Mouse (Mus musculus) myocyte (in vitro differentiated cells): Measurements from ENCODE around the gene Nt5c2. TPM values are rescaled to one million over a fixed set of nuclear protein-coding genes. Genes with fewer than 3 reads are reported as not detected.

ENCODE experiments used
- H3K27me3 ChIP-seq: one replicate; pipeline ENCODE4 v1.6.1; 2011; ENCODE audit not compliant: control insufficient read depth, insufficient read depth, insufficient read length
- H3K36me3 ChIP-seq: one replicate; pipeline ENCODE4 v1.6.1; 2011; ENCODE audit not compliant: control insufficient read depth, insufficient read depth
- H3K4me2 ChIP-seq: one replicate; pipeline ENCODE4 v1.6.1; 2011; ENCODE audit warnings: low read depth, control low read depth
- H3K4me3 ChIP-seq: one replicate; pipeline ENCODE4 v1.5.1; 2011; ENCODE audit warnings: mild to moderate bottlenecking, control low read depth, moderate library complexity
- H3K79me2 ChIP-seq: one replicate; pipeline ENCODE4 v1.6.1; 2011; ENCODE audit not compliant: control insufficient read depth, insufficient read depth
- H3ac ChIP-seq: one replicate; pipeline ENCODE4 v1.6.1; 2011; ENCODE audit not compliant: control insufficient read depth, insufficient read length
- CEBPB ChIP-seq: IDR thresholded peaks from 2 replicates; pipeline ENCODE4 v1.6.1; 2011; ENCODE audit warnings: mild to moderate bottlenecking, moderate library complexity; ENCODE audit not compliant: poor library complexity, insufficient read depth, severe bottlenecking
- E2F4 ChIP-seq: IDR thresholded peaks from one replicate; pipeline ENCODE4 v1.6.1; 2011; ENCODE audit warnings: mild to moderate bottlenecking, control low read depth, moderate library complexity; ENCODE audit not compliant: insufficient read depth
- MAX ChIP-seq: IDR thresholded peaks from one replicate; pipeline ENCODE4 v1.6.1; 2011; ENCODE audit warnings: low read depth, mild to moderate bottlenecking, control low read depth
- MYOD1 ChIP-seq, 3 experiments: IDR thresholded peaks; one replicate each; pipeline ENCODE4 v1.6.1; 2011; ENCODE audit warnings: control low read depth in 2 of 3, low read depth in 2 of 3, mild to moderate bottlenecking in 2 of 3, moderate library complexity in 1 of 3; ENCODE audit not compliant: insufficient read length in 2 of 3, control insufficient read depth in 1 of 3
- MYOG ChIP-seq, 3 experiments: IDR thresholded peaks; one replicate each; pipeline ENCODE4 v1.6.1; 2011; ENCODE audit warnings: control low read depth in 2 of 3, low read depth in 2 of 3, mild to moderate bottlenecking in 2 of 3; ENCODE audit not compliant: insufficient read length in 2 of 3, control insufficient read depth in 1 of 3, insufficient read depth in 1 of 3
- POLR2A ChIP-seq: IDR thresholded peaks from one replicate; pipeline ENCODE4 v1.6.1; 2011; ENCODE audit warnings: low read depth, mild to moderate bottlenecking, control low read depth, moderate library complexity; ENCODE audit not compliant: insufficient read length
- POLR2AphosphoS2 ChIP-seq: IDR thresholded peaks from one replicate; pipeline ENCODE4 v1.6.1; 2011; ENCODE audit warnings: low read depth, control low read depth; ENCODE audit not compliant: insufficient read length
- REST ChIP-seq: IDR thresholded peaks from one replicate; pipeline ENCODE4 v1.6.1; 2011; ENCODE audit warnings: mild to moderate bottlenecking, control low read depth, moderate library complexity; ENCODE audit not compliant: insufficient read depth, insufficient read length
- SRF ChIP-seq: IDR thresholded peaks from one replicate; pipeline ENCODE4 v1.6.1; 2011; ENCODE audit warnings: low read depth; ENCODE audit not compliant: control insufficient read depth, insufficient read length
- TCF12 ChIP-seq: IDR thresholded peaks from one replicate; pipeline ENCODE4 v1.6.1; 2011; ENCODE audit warnings: mild to moderate bottlenecking, control low read depth; ENCODE audit not compliant: poor library complexity, insufficient read depth, severe bottlenecking
- TCF3 ChIP-seq: IDR thresholded peaks from one replicate; pipeline ENCODE4 v1.6.1; 2011; ENCODE audit warnings: low read depth, control low read depth; ENCODE audit not compliant: insufficient read length
- USF1 ChIP-seq: IDR thresholded peaks from one replicate; pipeline ENCODE4 v1.6.1; 2011; ENCODE audit warnings: low read depth, mild to moderate bottlenecking, control low read depth, moderate library complexity
- polyA plus RNA-seq: library from polyadenylated mRNA; unstranded; fragments of >200 nt; fragmentation: generic; extraction: Trizol; gene quantifications from one replicate; pipeline ENCODE4 v1.2.1, GENCODE M21; 2012; ENCODE audit warnings: missing spikeins

Gene Nt5c2
- polyA plus RNA-seq, 1 experiment: 19.5 TPM

- H3K36me3 ChIP-seq: no peaks in the 10 kb centered on the region
- no peaks in the 10 kb centered on the region for H3K79me2 ChIP-seq
- no peak overlapping the region for H3K4me3 ChIP-seq
- no peak overlapping the region for H3ac ChIP-seq
- H3K4me2 ChIP-seq: no peak overlapping the region
- TF ChIP-seq MYOG (IDR thresholded peaks at IDR 0.05; ENCODE audit: control insufficient read depth in 1 of 3, insufficient read depth in 1 of 3, insufficient read length in 2 of 3, low read depth in 2 of 3) (no peak), TCF12 (no peak), MYOD1 (IDR thresholded peaks at IDR 0.05; ENCODE audit: control insufficient read depth in 1 of 3, insufficient read length in 2 of 3, low read depth in 2 of 3) (no peak), POLR2A (no peak), SRF (no peak), CEBPB (no peak), MAX (no peak), REST (no peak), TCF3 (no peak), USF1 (no peak), POLR2AphosphoS2 (no peak), E2F4 (no peak)
- H3K27me3 ChIP-seq: peaks cover 41% of the 10 kb centered on the region
Observed at GRCm38 (mm10) chr19:47018330-47018729, 3.4 kb upstream of the Nt5c2 start.

- TF ChIP-seq E2F4 (no peak), TCF3 (no peak), POLR2AphosphoS2 (no peak), REST (no peak), CEBPB (no peak), POLR2A (no peak), MYOG (IDR thresholded peaks at IDR 0.05; ENCODE audit: control insufficient read depth in 1 of 3, insufficient read depth in 1 of 3, insufficient read length in 2 of 3, low read depth in 2 of 3) (no peak), MAX (no peak), USF1 (no peak), TCF12 (no peak), SRF (no peak), MYOD1 (IDR thresholded peaks at IDR 0.05; ENCODE audit: control insufficient read depth in 1 of 3, insufficient read length in 2 of 3, low read depth in 2 of 3) (no peak)
- Histone ChIP-seq H3K79me2 (no peaks in the 10 kb centered on the region), H3ac (no peak overlapping the region), H3K4me2 (no peak overlapping the region), H3K4me3 (no peak overlapping the region), H3K27me3 (peaks cover 46% of the 10 kb centered on the region), H3K36me3 (no peaks in the 10 kb centered on the region)
Observed at GRCm38 (mm10) chr19:47017831-47018230, 2.9 kb upstream of the Nt5c2 start.

- peaks cover 55% of the 10 kb centered on the region for H3K27me3 ChIP-seq
- TF ChIP-seq REST (peak; percentile 97), SRF (no peak)
- H3K4me2 ChIP-seq: no peak overlapping the region
- H3ac ChIP-seq: no peak overlapping the region
- H3K4me3 ChIP-seq: no peak overlapping the region
- H3K36me3 ChIP-seq: no peaks in the 10 kb centered on the region
- no peaks in the 10 kb centered on the region for H3K79me2 ChIP-seq
Observed at GRCm38 (mm10) chr19:47016487-47016886, 1.5 kb upstream of the Nt5c2 start.

- TF ChIP-seq TCF12 (no peak), MAX (no peak), CEBPB (no peak), USF1 (no peak), MYOD1 (IDR thresholded peaks at IDR 0.05; ENCODE audit: control insufficient read depth in 1 of 3, insufficient read length in 2 of 3, low read depth in 2 of 3) (no peak), POLR2A (no peak)
- H3K79me2 ChIP-seq: no peaks in the 10 kb centered on the region
- peaks cover 60% of the 10 kb centered on the region for H3K27me3 ChIP-seq
- no peak overlapping the region for H3ac ChIP-seq
- H3K4me3 ChIP-seq: no peak overlapping the region
- H3K4me2 ChIP-seq: no peak overlapping the region
- H3K36me3 ChIP-seq: no peaks in the 10 kb centered on the region
Observed at GRCm38 (mm10) chr19:47015965-47016364, 1.0 kb upstream of the Nt5c2 start.

GRCm38 (mm10) chr19:47015396-47015795 is 443 bp upstream of the Nt5c2 start:
- no peaks in the 10 kb centered on the region for H3K36me3 ChIP-seq
- H3K4me3 ChIP-seq: no peak overlapping the region
- peaks cover 62% of the 10 kb centered on the region for H3K27me3 ChIP-seq
- H3ac ChIP-seq: no peak overlapping the region
- TF ChIP-seq USF1 (no peak), MYOD1 (IDR thresholded peaks at IDR 0.05; ENCODE audit: control insufficient read depth in 1 of 3, insufficient read length in 2 of 3, low read depth in 2 of 3) (no peak), MYOG (IDR thresholded peaks at IDR 0.05; ENCODE audit: control insufficient read depth in 1 of 3, insufficient read depth in 1 of 3, insufficient read length in 2 of 3, low read depth in 2 of 3) (no peak), E2F4 (no peak), POLR2AphosphoS2 (no peak), TCF3 (no peak), POLR2A (no peak), MAX (no peak), TCF12 (no peak), REST (no peak), SRF (no peak), CEBPB (no peak)
- H3K79me2 ChIP-seq: no peaks in the 10 kb centered on the region
- no peak overlapping the region for H3K4me2 ChIP-seq
